Comparison of ENCODE assay signal across 10 mouse cellular contexts in the genomic region with DNA sequence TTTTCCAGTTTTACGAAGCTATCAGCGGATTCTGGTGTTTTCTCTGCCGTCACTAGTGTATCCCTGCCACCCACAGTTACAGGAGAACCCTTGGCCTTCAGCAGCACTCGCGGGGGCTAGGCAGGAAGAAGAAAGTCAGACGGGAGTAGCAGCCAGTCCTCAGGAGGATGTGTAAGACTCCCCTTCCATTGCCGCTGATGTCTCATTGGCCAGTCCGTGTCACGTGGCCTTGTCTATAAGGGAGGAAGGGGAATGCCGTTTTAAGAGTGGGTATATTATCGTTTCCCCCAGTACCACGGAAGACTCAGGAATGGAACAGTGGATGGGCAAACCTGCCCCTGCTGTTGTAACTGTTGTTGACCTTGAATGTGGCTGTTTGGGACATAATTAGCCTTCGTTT. TPM values are rescaled to one million over a fixed set of nuclear protein-coding genes. Genes with fewer than 3 reads are reported as not detected.
A peak's percentile ranks its signal among the peaks of the same experiment; 100 is the strongest.
DNase-seq lines count a peak whose midpoint lies in the region; ATAC-seq and TF ChIP-seq lines count a peak whose summit lies in the region.
"Had no signal": no experiment of that assay in that cellular context is flagged by ENCODE, and none has a peak within 500 bp of the region (broad histone marks: within the 10 kb centered on the region; RNA-seq: fewer than 3 reads in every experiment).

No protein-coding gene starts in this region.

- TF ChIP-seq POLR2A in thymus, adult 2 months (IDR thresholded peaks at IDR 0.05; ENCODE audit: control insufficient read depth, extremely low read depth, insufficient read depth, low read length, poor library complexity): no peak

- intact Hi-C loops in heart, postnatal 14 days (cut with DNase I): no loop called here

- H3K27ac ChIP-seq in heart, embryonic 14.5 days (replicated peaks in 1 of 2; ENCODE audit: control insufficient read depth in 1 of 2, insufficient read depth in 1 of 2, low read depth in 2 of 2, low read length in 2 of 2): no peak overlapping the region
- H3K27ac ChIP-seq in embryonic facial prominence, embryonic 13.5 days: no peak overlapping the region; the same call in 1 of the 2 replicates
- H3K27ac ChIP-seq in limb, embryonic 12.5 days: no peak overlapping the region; the same call in 1 of the 2 replicates
- 0 out of 2 replicates have a peak overlapping the region, but pooled peaks have one; percentile 1 for H3K27ac ChIP-seq in neural tube, embryonic 15.5 days (replicated peaks)
- H3K27ac ChIP-seq in thymus, adult 2 months (ENCODE audit: control insufficient read depth, insufficient read depth, low read length): no peak overlapping the region

- no peaks in the 10 kb centered on the region for H3K27me3 ChIP-seq in heart, embryonic 14.5 days (ENCODE audit: control insufficient read depth, insufficient read depth, low read length)
- H3K27me3 ChIP-seq in embryonic facial prominence, embryonic 13.5 days: no peaks in the 10 kb centered on the region
- H3K27me3 ChIP-seq in limb, embryonic 12.5 days: no peaks in the 10 kb centered on the region
- no peaks in the 10 kb centered on the region for H3K27me3 ChIP-seq in neural tube, embryonic 15.5 days (replicated peaks)
- H3K27me3 ChIP-seq in thymus, adult 2 months (ENCODE audit: control insufficient read depth, insufficient read depth, low read length): no peaks in the 10 kb centered on the region
- H3K27me3 ChIP-seq: CH12.LX had no signal

- peak overlapping the region; percentile 47 for H3K4me2 ChIP-seq in heart, embryonic 14.5 days (ENCODE audit: low read length)
- H3K4me2 ChIP-seq in embryonic facial prominence, embryonic 13.5 days: peak overlapping the region; percentile 35; the same call in 1 of the 2 replicates
- 0 out of 2 replicates have a peak overlapping the region, but pooled peaks have one; percentile 13 for H3K4me2 ChIP-seq in limb, embryonic 12.5 days
- H3K4me2 ChIP-seq in neural tube, embryonic 15.5 days: peak overlapping the region; percentile 43

- no peak overlapping the region for H3K9ac ChIP-seq in heart, embryonic 14.5 days (ENCODE audit: low read length)
- no peak overlapping the region for H3K9ac ChIP-seq in embryonic facial prominence, embryonic 13.5 days
- no peak overlapping the region for H3K9ac ChIP-seq in limb, embryonic 12.5 days (replicated peaks)
- no peak overlapping the region for H3K9ac ChIP-seq in neural tube, embryonic 15.5 days (replicated peaks)

- no peak for DNase-seq in heart, postnatal 14 days
- DNase-seq in thymus, adult 2 months: no peak
- DNase-seq in B cell, adult 2 months: no peak
- no peak for DNase-seq in Muller cell, postnatal 12 days (ENCODE audit: inconsistent ontology term)
- DNase-seq: kidney, postnatal 10 days had no signal

- no peak for ATAC-seq in heart, embryonic 14.5 days (ENCODE audit: insufficient number of reproducible peaks, insufficient read depth, low FRiP score, low read depth)
- ATAC-seq in embryonic facial prominence, embryonic 13.5 days (ENCODE audit: insufficient number of reproducible peaks, insufficient read depth, low FRiP score, low TSS enrichment, low read depth): no peak
- ATAC-seq in limb, embryonic 12.5 days (ENCODE audit: insufficient number of reproducible peaks, insufficient read depth, low FRiP score, low TSS enrichment, low read depth): 0 out of 2 replicates have a peak, but pooled peaks have one; percentile 40
- ATAC-seq in neural tube, embryonic 15.5 days (ENCODE audit: low FRiP score): peak; percentile 72; the same call in 1 of the 2 replicates

- H3K9me3 ChIP-seq in heart, embryonic 14.5 days (ENCODE audit: control insufficient read depth, low read length): no peaks in the 10 kb centered on the region
- no peaks in the 10 kb centered on the region for H3K9me3 ChIP-seq in embryonic facial prominence, embryonic 13.5 days
- H3K9me3 ChIP-seq in limb, embryonic 12.5 days: no peaks in the 10 kb centered on the region
- H3K9me3 ChIP-seq in neural tube, embryonic 15.5 days (replicated peaks): no peaks in the 10 kb centered on the region

- peak overlapping the region in 1 of 2 experiments; percentile 8; a peak in 2 of 4 replicates for H3K4me3 ChIP-seq in heart, embryonic 14.5 days (ENCODE audit: control insufficient read depth in 1 of 2, insufficient read depth in 1 of 2, low read depth in 1 of 2, low read length in 2 of 2)
- no peak overlapping the region for H3K4me3 ChIP-seq in embryonic facial prominence, embryonic 13.5 days
- no peak overlapping the region for H3K4me3 ChIP-seq in limb, embryonic 12.5 days (replicated peaks)
- H3K4me3 ChIP-seq in neural tube, embryonic 15.5 days (replicated peaks): peak overlapping the region; percentile 26
- no peak overlapping the region for H3K4me3 ChIP-seq in thymus, adult 2 months (ENCODE audit: control insufficient read depth, insufficient read depth, low read length)

- no peaks in the 10 kb centered on the region for H3K36me3 ChIP-seq in heart, embryonic 14.5 days (ENCODE audit: control insufficient read depth, insufficient read depth, low read length)
- no peaks in the 10 kb centered on the region for H3K36me3 ChIP-seq in embryonic facial prominence, embryonic 13.5 days
- no peaks in the 10 kb centered on the region for H3K36me3 ChIP-seq in limb, embryonic 12.5 days
- H3K36me3 ChIP-seq in neural tube, embryonic 15.5 days: no peaks in the 10 kb centered on the region
- no peaks in the 10 kb centered on the region for H3K36me3 ChIP-seq in thymus, adult 2 months (ENCODE audit: control insufficient read depth, insufficient read depth, low read length)

- 51% methylated on average over 13 of the region's 13 CpGs for WGBS in heart, embryonic 14.5 days
- WGBS in embryonic facial prominence, embryonic 13.5 days: 43% methylated on average over 13 of the region's 13 CpGs
- WGBS in limb, embryonic 12.5 days: 52% methylated on average over 13 of the region's 13 CpGs
- WGBS in neural tube, embryonic 15.5 days: 36% methylated on average over 13 of the region's 13 CpGs
- WGBS in thymus, adult 2 months: 87% methylated on average over 13 of the region's 13 CpGs

- H3K4me1 ChIP-seq in heart, embryonic 14.5 days (ENCODE audit: control insufficient read depth in 2 of 2, insufficient read depth in 2 of 2, low read length in 2 of 2): peaks cover 4 to 13% of the 10 kb centered on the region in 2 experiments; a peak in 2 of 4 replicates
- peaks cover 26% of the 10 kb centered on the region for H3K4me1 ChIP-seq in embryonic facial prominence, embryonic 13.5 days
- peaks cover 30% of the 10 kb centered on the region for H3K4me1 ChIP-seq in limb, embryonic 12.5 days (replicated peaks)
- peaks cover 13% of the 10 kb centered on the region for H3K4me1 ChIP-seq in neural tube, embryonic 15.5 days
- H3K4me1 ChIP-seq in thymus, adult 2 months (replicated peaks; ENCODE audit: control insufficient read depth, insufficient read depth, low read length): no peaks in the 10 kb centered on the region

- TF ChIP-seq CTCF in thymus, adult 2 months (IDR thresholded peaks at IDR 0.05; ENCODE audit: borderline replicate concordance, control insufficient read depth, extremely low read depth, insufficient read depth, low read length, poor library complexity): no peak

RNA-seq across cellular contexts. Expression of gene Nhsl1, which starts 53.1 kb away (rescaled TPM):
- 17.8 and 19.4 TPM in 2 replicates for polyA plus RNA-seq in heart, embryonic 14.5 days (2014; fragmentation: Nextera tagmentation; extraction: Ambion mirVana)
- total RNA-seq in heart, postnatal 14 days (2021): 10 to 100 TPM; 20.2 to 21.6 TPM
- 8.1 and 8.2 TPM in 2 replicates for polyA plus RNA-seq in embryonic facial prominence, embryonic 13.5 days (2015; fragmentation: Nextera tagmentation; extraction: Ambion mirVana)
- 7.9 and 8.7 TPM in 2 replicates for polyA plus RNA-seq in limb, embryonic 12.5 days (2016; fragmentation: Nextera tagmentation; extraction: Ambion mirVana)
- polyA plus RNA-seq in neural tube, embryonic 15.5 days (2015; fragmentation: Nextera tagmentation; extraction: Ambion mirVana): 13.1 and 13.3 TPM in 2 replicates
- 15.9 and 18.1 TPM in 2 replicates for polyA plus RNA-seq in thymus, adult 2 months (2012; rRNA removed)

Comparison
In these comparisons a context has a peak if more than half of its experiments do, and no peak if none do; other contexts are left out.
1. ATAC-seq: peak in limb, embryonic 12.5 days (single experiment) and neural tube, embryonic 15.5 days (single experiment); none in heart, embryonic 14.5 days (single experiment) and embryonic facial prominence, embryonic 13.5 days (single experiment).
2. Peak in every context shown above with its lines, with median percentiles within 50 percentile points of each other: H3K4me2 ChIP-seq.